Mouse (Mus musculus) forebrain, postnatal 0 days (tissue): ENCODE measurements around the gene Ccl27b. TPM values are rescaled to one million over a fixed set of nuclear protein-coding genes. Genes with fewer than 3 reads are reported as not detected.

ENCODE experiments used
- polyA plus RNA-seq: library from polyadenylated mRNA; unstranded; fragments of >200 nt; fragmentation: Nextera tagmentation; extraction: Ambion mirVana; gene quantifications from 2 replicates; pipeline ENCODE4 v1.2.1, GENCODE M21; 2015
- total RNA-seq: library from RNA; depleted of rRNA; stranded (reverse); fragments of >200 nt; gene quantifications from 2 replicates; pipeline ENCODE4 v1.2.3, GENCODE M21; 2014; rRNA removed

Ccl27b gene
- total and polyA plus RNA-seq, 2 experiments from 2014 or later, result not detected

Other genes starting within 250 kb of the Ccl27b start
- not detected in 2 replicates for gene Gm21586, start 215.9 kb upstream of the Ccl27b start, total RNA-seq
- not detected in 2 replicates for gene Gm21586, start 215.9 kb upstream of the Ccl27b start, polyA plus RNA-seq
- 0.29 and 0.46 TPM in 2 replicates for gene Gm2163, start 188.5 kb upstream of the Ccl27b start, total RNA-seq
- gene Gm2163, start 188.5 kb upstream of the Ccl27b start, polyA plus RNA-seq, result 0.10 and 0.15 TPM in 2 replicates
- 0.54 TPM in 1 of 2 replicates, not detected in the other for gene Fam205a2, start 127.1 kb upstream of the Ccl27b start, total RNA-seq
- gene Fam205a2, start 127.1 kb upstream of the Ccl27b start, polyA plus RNA-seq, result not detected in 2 replicates
- gene Gm10591, start 43.1 kb upstream of the Ccl27b start, total RNA-seq, result not detected in 2 replicates
- not detected in 2 replicates for gene Gm10591, start 43.1 kb upstream of the Ccl27b start, polyA plus RNA-seq
- not detected in 2 replicates for gene Gm2564, start 25.5 kb upstream of the Ccl27b start, total RNA-seq
- gene Gm2564, start 25.5 kb upstream of the Ccl27b start, polyA plus RNA-seq, result 0.40 TPM in 1 of 2 replicates, not detected in the other
- gene Il11ra2, start 6.6 kb downstream of the Ccl27b start, total RNA-seq, result 0.43 TPM in 1 of 2 replicates, not detected in the other
- not detected in 2 replicates for gene Il11ra2, start 6.6 kb downstream of the Ccl27b start, polyA plus RNA-seq
- gene 4930578G10Rik, start 80.3 kb downstream of the Ccl27b start, total RNA-seq, result not detected in 2 replicates
- gene 4930578G10Rik, start 80.3 kb downstream of the Ccl27b start, polyA plus RNA-seq, result 0.56 and 0.91 TPM in 2 replicates
- gene Ccl19, start 101.3 kb downstream of the Ccl27b start, total RNA-seq, result not detected in 2 replicates
- gene Ccl19, start 101.3 kb downstream of the Ccl27b start, polyA plus RNA-seq, result not detected in 2 replicates
- gene Ccl21a, start 118.7 kb downstream of the Ccl27b start, total RNA-seq, result 0.52 TPM in 1 of 2 replicates, not detected in the other
- 0.22 and 0.58 TPM in 2 replicates for gene Ccl21a, start 118.7 kb downstream of the Ccl27b start, polyA plus RNA-seq
- not detected in 2 replicates for gene Fam205a1, start 198.6 kb downstream of the Ccl27b start, total RNA-seq
- gene Fam205a1, start 198.6 kb downstream of the Ccl27b start, polyA plus RNA-seq, result 0.05 TPM in 1 of 2 replicates, not detected in the other
- 0.23 TPM in 1 of 2 replicates, not detected in the other for gene Gm12394, start 201.5 kb downstream of the Ccl27b start, total RNA-seq
- 0.16 and 0.41 TPM in 2 replicates for gene Gm12394, start 201.5 kb downstream of the Ccl27b start, polyA plus RNA-seq
- not detected in 2 replicates for gene Fam205c, start 219.0 kb downstream of the Ccl27b start, total RNA-seq
- 1.8 and 3.2 TPM in 2 replicates for gene Fam205c, start 219.0 kb downstream of the Ccl27b start, polyA plus RNA-seq